In the genomic region with DNA sequence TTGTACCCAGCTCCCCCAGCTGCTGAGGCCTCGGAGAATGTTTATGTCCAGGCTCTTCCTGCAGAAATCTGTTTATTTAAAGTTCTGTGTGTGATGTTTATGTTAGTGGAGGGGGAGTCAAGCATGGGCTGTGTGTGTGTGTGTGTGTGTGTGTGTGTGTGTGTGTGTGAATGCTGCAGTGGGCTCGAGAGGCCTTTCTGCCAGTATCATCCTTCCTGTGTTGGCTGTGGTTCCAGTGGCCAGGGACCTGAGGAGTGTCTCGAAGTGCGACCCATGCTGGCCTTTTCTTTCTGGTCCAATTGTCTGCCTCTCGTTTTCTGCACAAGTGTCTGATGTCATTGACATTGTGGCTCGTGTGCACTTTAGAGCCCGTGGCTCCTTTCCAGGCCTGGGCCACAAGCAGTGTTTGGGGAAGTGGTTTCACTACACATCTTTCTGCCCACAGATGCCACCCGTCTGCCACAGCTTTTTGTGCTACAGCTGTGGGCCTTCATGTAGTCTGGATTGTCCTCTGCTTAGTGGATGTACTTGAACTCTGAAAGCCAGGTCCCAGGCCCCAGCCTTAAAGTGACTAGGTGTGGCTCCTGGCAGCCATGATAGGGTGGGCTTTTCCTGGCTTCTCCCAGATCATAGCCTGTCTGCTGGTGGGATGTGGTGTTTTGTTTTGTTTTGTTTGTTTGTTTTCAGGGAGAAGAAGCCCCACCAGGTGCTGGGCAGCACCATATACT, we compare ENCODE assay signal across 11 mouse cellular contexts. TPM values are rescaled to one million over a fixed set of nuclear protein-coding genes. Genes with fewer than 3 reads are reported as not detected.
DNase-seq lines count a peak whose midpoint lies in the region; ATAC-seq and TF ChIP-seq lines count a peak whose summit lies in the region.
"Had no signal": no experiment of that assay in that cellular context is flagged by ENCODE, and none has a peak within 500 bp of the region (broad histone marks: within the 10 kb centered on the region; RNA-seq: fewer than 3 reads in every experiment).

No protein-coding gene starts in this region.

- TF ChIP-seq POLR2A in CH12.LX (IDR thresholded peaks at IDR 0.05; ENCODE audit: low read depth, low read length): no peak

- no peaks in the 10 kb centered on the region for H3K36me3 ChIP-seq in intestine, embryonic 14.5 days (ENCODE audit: control insufficient read depth, insufficient read depth, low read length)
- H3K36me3 ChIP-seq in intestine, postnatal 0 days (ENCODE audit: control insufficient read depth, insufficient read depth): no peaks in the 10 kb centered on the region; the same call in 1 of the 2 replicates
- H3K36me3 ChIP-seq in CH12.LX (replicated peaks in 1 of 2; ENCODE audit: control insufficient read depth in 1 of 2, insufficient read depth in 1 of 2, low read length in 1 of 2): no peaks in the 10 kb centered on the region
- H3K36me3 ChIP-seq: limb, embryonic 12.5 days had no signal

- peak; percentile 52; the same call in 1 of the 2 replicates for ATAC-seq in intestine, embryonic 14.5 days (replicated peaks; ENCODE audit: low FRiP score, low TSS enrichment, low read depth)
- no peak for ATAC-seq in intestine, postnatal 0 days
- ATAC-seq in megakaryocyte-erythroid progenitor cell, adult 5-6 weeks (replicated peaks; ENCODE audit: low FRiP score, low TSS enrichment, poor library complexity, severe bottlenecking): peak; percentile 40; the same call in 1 of the 2 replicates
- ATAC-seq in cerebellum, adult (ENCODE audit: insufficient number of reproducible peaks, low FRiP score, low TSS enrichment): no peak

- H3K27ac ChIP-seq in intestine, embryonic 14.5 days (ENCODE audit: low read depth): peak overlapping the region; percentile 70
- H3K27ac ChIP-seq in intestine, postnatal 0 days (ENCODE audit: low read depth, low read length): no peak overlapping the region
- no peak overlapping the region for H3K27ac ChIP-seq in CH12.LX (ENCODE audit: insufficient read depth, low read depth)
- H3K27ac ChIP-seq: limb, embryonic 12.5 days had no signal

- no peak for TF ChIP-seq CTCF in intestine, postnatal 0 days (IDR thresholded peaks at IDR 0.05; ENCODE audit: low read depth)
- no peak for TF ChIP-seq CTCF in CH12.LX (conservative IDR thresholded peaks at IDR 0.05 in 1 of 2, IDR thresholded peaks at IDR 0.05 in 1 of 2; ENCODE audit: low read depth in 2 of 2, low read length in 2 of 2)

- dilution Hi-C loops in CH12.LX (cut with MboI; ENCODE audit: extremely low pct_ligation_motif_present, extremely low pct_unique_long_range_greater_than_20kb, low sequenced_read_pairs): no loop called here

- 0 out of 2 replicates have a peak overlapping the region, but pooled peaks have one; percentile 12 for H3K4me2 ChIP-seq in intestine, embryonic 14.5 days (ENCODE audit: low read length)
- H3K4me2 ChIP-seq in intestine, postnatal 0 days (replicated peaks; ENCODE audit: low read depth): no peak overlapping the region
- no peak overlapping the region for H3K4me2 ChIP-seq in CH12.LX (ENCODE audit: insufficient read depth, low read depth, poor library complexity, severe bottlenecking)
- H3K4me2 ChIP-seq: limb, embryonic 12.5 days had no signal

- DNase-seq in intestine, embryonic 14.5 days (ENCODE audit: low spot score): no peak
- DNase-seq in CH12.LX (ENCODE audit: extremely low read depth): peak; percentile 46
- peak; percentile 53 for DNase-seq in heart, postnatal 4 days
- no peak for DNase-seq in layer of hippocampus, postnatal 36 days
- DNase-seq in layer of hippocampus, postnatal 25 days (ENCODE audit: extremely low spot score in 1 of 2, low spot score in 1 of 2): no peak
- DNase-seq: cerebellum, adult 18-20 months; gastrocnemius, postnatal 25 days had no signal

- H3K9ac ChIP-seq in intestine, embryonic 14.5 days (ENCODE audit: low read length): no peak overlapping the region
- no peak overlapping the region for H3K9ac ChIP-seq in intestine, postnatal 0 days (ENCODE audit: low read depth, low read length)
- H3K9ac ChIP-seq in CH12.LX (ENCODE audit: insufficient read depth, low read depth): no peak overlapping the region
- H3K9ac ChIP-seq: limb, embryonic 12.5 days had no signal

- H3K27me3 ChIP-seq in intestine, embryonic 14.5 days (replicated peaks; ENCODE audit: control insufficient read depth, insufficient read depth, low read length): no peaks in the 10 kb centered on the region
- H3K27me3 ChIP-seq in intestine, postnatal 0 days (replicated peaks; ENCODE audit: control insufficient read depth, insufficient read depth, low read length): no peaks in the 10 kb centered on the region
- H3K27me3 ChIP-seq in CH12.LX (replicated peaks): no peaks in the 10 kb centered on the region
- H3K27me3 ChIP-seq: limb, embryonic 12.5 days had no signal

- H3K4me1 ChIP-seq in intestine, embryonic 14.5 days (replicated peaks; ENCODE audit: control insufficient read depth, insufficient read depth, low read length): peaks cover 48% of the 10 kb centered on the region
- peaks cover 12% of the 10 kb centered on the region for H3K4me1 ChIP-seq in intestine, postnatal 0 days (replicated peaks; ENCODE audit: control insufficient read depth, insufficient read depth, low read length)
- H3K4me1 ChIP-seq in CH12.LX (ENCODE audit: control insufficient read depth in 1 of 2, insufficient read depth in 2 of 2): peaks cover 14 to 31% of the 10 kb centered on the region in 2 experiments

- H3K79me2 ChIP-seq in CH12.LX (replicated peaks; ENCODE audit: control insufficient read depth, extremely low read depth, insufficient read depth, poor library complexity, severe bottlenecking): no peaks in the 10 kb centered on the region

- in situ Hi-C loops in CH12.LX (cut with MboI; ENCODE audit: low pct_ligation_motif_present, low pct_unique_long_range_greater_than_20kb, low sequenced_read_pairs): no loop called here

- 19% methylated on average over 8 of the region's 8 CpGs for WGBS in intestine, embryonic 14.5 days
- 50% methylated on average over 8 of the region's 8 CpGs for WGBS in intestine, postnatal 0 days

- no peak for TF ChIP-seq EP300 in CH12.LX (IDR thresholded peaks at IDR 0.05; ENCODE audit: low read length)

- TF ChIP-seq RAD21 in CH12.LX (IDR thresholded peaks at IDR 0.05; ENCODE audit: low read depth, low read length): no peak

- H3K4me3 ChIP-seq in intestine, embryonic 14.5 days (ENCODE audit: low read depth, low read length): no peak overlapping the region
- no peak overlapping the region for H3K4me3 ChIP-seq in intestine, postnatal 0 days (ENCODE audit: low read depth, low read length)
- no peak overlapping the region for H3K4me3 ChIP-seq in CH12.LX (replicated peaks in 1 of 3; ENCODE audit: low read depth in 2 of 3, low read length in 2 of 3, poor library complexity in 1 of 3)
- H3K4me3 ChIP-seq: limb, embryonic 12.5 days had no signal

- H3K9me3 ChIP-seq in intestine, embryonic 14.5 days (ENCODE audit: control insufficient read depth, low read length): no peaks in the 10 kb centered on the region
- H3K9me3 ChIP-seq in intestine, postnatal 0 days (ENCODE audit: control insufficient read depth): no peaks in the 10 kb centered on the region
- no peaks in the 10 kb centered on the region for H3K9me3 ChIP-seq in CH12.LX (replicated peaks; ENCODE audit: low read length)
- H3K9me3 ChIP-seq: limb, embryonic 12.5 days had no signal

TF ChIP-seq in CH12.LX, 34 proteins besides CTCF, POLR2A, EP300 and RAD21:
- TF ChIP-seq MYC (IDR thresholded peaks at IDR 0.05; ENCODE audit: low read depth, low read length) (no peak), MXI1 (IDR thresholded peaks at IDR 0.05; ENCODE audit: low read depth, low read length) (no peak), BHLHE40 (IDR thresholded peaks at IDR 0.05; ENCODE audit: low read depth, low read length) (peak; percentile 79), ETS1 (conservative IDR thresholded peaks at IDR 0.05; ENCODE audit: low read depth, low read length) (0 out of 2 replicates have a peak, but pooled peaks have one; percentile 14), ZMIZ1 (IDR thresholded peaks at IDR 0.05; ENCODE audit: low read depth, low read length) (no peak)

RNA-seq across cellular contexts. Expression of a gene that starts 23.5 kb away (rescaled TPM):
- polyA plus RNA-seq in intestine, embryonic 14.5 days (2014; fragmentation: Nextera tagmentation; extraction: Ambion mirVana): 44.2 and 49.8 TPM in 2 replicates
- polyA plus RNA-seq in intestine, postnatal 0 days (2015; fragmentation: Nextera tagmentation; extraction: Ambion mirVana): 29.1 and 32.9 TPM in 2 replicates
- 2.7 and 3.0 TPM in 2 replicates for total RNA-seq in CH12.LX (2012; rRNA removed)
- 1.7 and 1.8 TPM in 2 replicates for total RNA-seq in CH12.LX (2014; rRNA removed)
- 5.4 and 6.9 TPM in 2 replicates for polyA plus RNA-seq in CH12.LX (2012; ENCODE audit: insufficient read length, low read depth)
- total RNA-seq in heart, postnatal 4 days (2021): 100 to 1,000 TPM; 183 to 186 TPM
- total RNA-seq in megakaryocyte-erythroid progenitor cell, adult 5-6 weeks (2014; fragmentation: Nextera tagmentation): 4.6 and 8.2 TPM in 2 replicates
- 3.2 and 4.9 TPM in 2 replicates for total RNA-seq in megakaryocyte-erythroid progenitor cell, adult 5-6 weeks (2017)
- 10 to 100 TPM; 38.7 to 42.9 TPM for total RNA-seq in layer of hippocampus, postnatal 36 days (2021)
- 10 to 100 TPM; 36.2 to 41.1 TPM for total RNA-seq in layer of hippocampus, postnatal 25 days (2021)

Comparison
In these comparisons a context has a peak if more than half of its experiments do, and no peak if none do; other contexts are left out.
1. ATAC-seq: peak in intestine, embryonic 14.5 days (single experiment) and megakaryocyte-erythroid progenitor cell, adult 5-6 weeks (single experiment); none in intestine, postnatal 0 days (single experiment) and cerebellum, adult (single experiment).
2. DNase-seq: peak in CH12.LX (single experiment) and heart, postnatal 4 days (single experiment); none in intestine, embryonic 14.5 days (single experiment), layer of hippocampus, postnatal 36 days (0 of 2) and layer of hippocampus, postnatal 25 days (0 of 2).
3. RNA of a gene that starts 23.5 kb away (total RNA-seq): 183 to 186 TPM in heart, postnatal 4 days, 38.7 to 42.9 TPM in layer of hippocampus, postnatal 36 days and 36.2 to 41.1 TPM in layer of hippocampus, postnatal 25 days; 3.2 to 8.2 TPM in megakaryocyte-erythroid progenitor cell, adult 5-6 weeks and 1.7 to 3.0 TPM in CH12.LX; every median in the first group is over 4 times any median in the second.